Mouse (Mus musculus): ENCODE measurements around the gene Rgl3. TPM values are rescaled to one million over a fixed set of nuclear protein-coding genes. Genes with fewer than 3 reads are reported as not detected.
A peak's percentile ranks its signal among the peaks of the same experiment; 100 is the strongest.

Gene Rgl3
- total RNA-seq, 2 experiments from 2014 or later: not detected

DNA sequence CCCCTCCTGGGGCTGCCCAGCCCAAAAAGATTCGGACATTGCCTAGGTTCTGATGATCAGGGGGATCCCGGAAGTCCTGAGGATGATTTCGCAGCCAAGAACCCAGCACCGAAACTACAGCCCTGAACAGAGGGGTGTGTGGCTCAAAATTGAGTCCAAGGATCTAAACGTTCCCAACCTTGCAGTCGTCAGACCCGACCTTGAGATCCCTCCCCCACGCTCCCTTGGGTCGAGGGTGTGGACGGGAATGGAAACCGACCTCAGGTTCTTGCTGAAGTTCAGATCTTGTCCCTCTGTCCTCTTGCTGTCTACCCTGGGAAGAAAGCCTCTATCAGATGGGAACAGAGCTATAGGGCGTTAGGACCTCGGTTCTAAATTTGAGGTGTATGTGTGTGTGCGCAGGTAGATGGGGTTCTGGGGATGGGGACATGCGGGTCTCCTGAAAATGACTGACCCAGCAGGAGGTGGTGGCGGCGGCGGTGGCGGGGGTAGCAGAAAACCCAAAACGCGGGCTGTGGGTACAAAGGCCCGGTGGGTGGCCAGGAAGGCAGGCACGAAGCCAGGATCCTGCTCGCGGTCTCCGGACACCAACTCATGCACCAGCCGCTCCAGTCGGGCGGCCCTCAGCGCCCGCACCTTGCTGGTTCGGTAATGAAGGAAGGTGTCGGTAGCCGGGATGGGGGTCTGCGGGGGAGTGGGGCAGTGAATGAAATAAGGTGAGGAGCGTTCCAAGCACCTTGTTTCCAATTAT, 1.5 kb downstream of the Rgl3 start:
- ATAC-seq (replicated peaks; ENCODE audit: poor library complexity): no peak

DNA sequence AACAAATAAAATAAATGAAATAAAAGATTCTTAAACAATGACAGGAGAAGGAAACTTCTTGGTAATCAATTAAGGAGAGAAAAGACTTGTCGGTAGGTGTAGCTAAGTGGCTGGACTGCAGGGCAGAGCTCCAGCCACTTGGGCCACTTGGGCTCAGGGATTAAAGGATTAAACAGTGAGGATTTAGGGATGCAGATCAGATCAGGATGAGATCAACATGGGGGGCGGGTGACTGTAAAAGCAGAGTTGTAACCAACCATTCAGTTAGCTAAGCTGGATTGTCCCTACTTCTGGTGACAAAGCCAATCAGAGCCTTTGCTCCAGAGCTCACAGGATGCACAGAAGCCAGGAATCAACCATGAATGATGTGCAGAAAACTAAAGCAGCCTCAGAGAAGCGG, 5.3 kb downstream of the Rgl3 start:
- no peak for ATAC-seq (replicated peaks; ENCODE audit: poor library complexity)

DNA sequence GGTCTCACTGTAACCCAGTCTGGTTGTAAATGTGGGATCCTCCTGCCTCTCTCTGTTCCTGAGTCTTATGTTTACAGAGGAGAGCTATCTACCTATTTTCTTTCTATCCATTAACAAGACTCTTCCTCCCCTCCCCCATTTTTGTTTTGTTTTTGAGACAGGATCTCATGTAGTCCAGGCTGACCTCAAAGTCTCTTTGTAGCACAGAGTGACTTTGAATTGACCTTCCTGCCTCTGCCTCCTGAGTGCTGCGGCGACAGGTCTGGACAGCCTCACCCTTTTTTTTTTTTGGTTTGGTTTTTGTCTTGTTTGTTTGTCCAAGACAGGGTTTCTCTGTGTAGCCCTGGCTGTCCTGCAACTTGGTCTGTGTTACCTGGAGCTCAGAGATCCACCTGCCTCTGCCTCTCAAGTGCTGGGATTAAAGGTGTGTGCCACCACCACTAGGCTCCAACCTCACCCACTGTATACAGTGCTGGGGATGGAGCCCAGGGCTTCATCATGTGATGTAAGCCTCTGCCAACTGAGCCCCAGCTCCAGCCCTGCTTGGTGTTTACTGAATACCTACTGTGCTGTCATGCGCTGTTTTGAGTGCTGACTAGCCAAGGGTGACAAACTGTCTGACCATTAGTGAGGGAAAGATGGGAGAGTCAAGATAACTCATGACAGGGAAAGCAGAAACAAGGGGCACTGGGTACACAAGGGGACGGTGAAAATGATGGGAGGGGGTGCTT, 10.7 kb downstream of the Rgl3 start:
- ATAC-seq (replicated peaks; ENCODE audit: poor library complexity): no peak

DNA sequence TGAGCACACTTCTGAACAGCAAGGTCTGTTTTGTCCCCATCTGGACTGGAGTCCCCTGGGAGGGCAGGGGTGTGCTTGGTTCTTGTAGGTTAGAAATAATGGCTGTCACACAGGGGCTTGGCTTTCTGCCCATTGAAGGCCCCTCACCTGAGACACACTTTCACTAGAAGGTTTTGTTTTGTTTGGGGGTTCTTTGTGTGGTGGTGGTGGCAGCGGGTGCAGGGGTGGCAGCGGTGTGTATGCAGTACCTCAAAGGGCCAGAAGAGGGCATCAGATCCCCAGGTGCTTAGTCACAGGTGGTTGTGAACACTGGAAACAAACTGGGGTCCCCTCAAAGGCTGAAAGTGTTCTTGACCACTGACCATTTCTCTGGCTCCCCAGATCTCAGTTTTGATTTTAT, 11.3 kb downstream of the Rgl3 start:
- ATAC-seq (replicated peaks; ENCODE audit: poor library complexity): peak; percentile 86

DNA sequence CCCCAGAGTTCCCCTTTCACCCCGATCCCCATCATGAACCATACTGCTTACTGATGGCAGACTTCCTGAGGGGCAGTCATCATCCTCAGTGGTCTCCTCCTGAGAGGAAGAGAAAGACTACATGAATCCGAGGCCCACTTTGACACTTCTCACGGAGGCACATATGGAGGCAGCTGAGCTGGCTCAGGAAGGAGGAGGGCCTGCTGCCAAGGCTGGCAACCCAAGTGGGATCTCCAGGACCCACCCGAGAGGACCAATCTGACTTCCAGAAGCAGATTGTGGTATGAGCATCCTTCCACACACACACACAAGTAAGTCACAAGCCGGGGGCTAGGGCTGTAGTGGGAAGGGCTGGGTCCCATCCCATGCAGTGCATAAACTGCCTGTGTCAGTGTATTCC, 11.9 kb downstream of the Rgl3 start:
- ATAC-seq (replicated peaks; ENCODE audit: poor library complexity): no peak

DNA sequence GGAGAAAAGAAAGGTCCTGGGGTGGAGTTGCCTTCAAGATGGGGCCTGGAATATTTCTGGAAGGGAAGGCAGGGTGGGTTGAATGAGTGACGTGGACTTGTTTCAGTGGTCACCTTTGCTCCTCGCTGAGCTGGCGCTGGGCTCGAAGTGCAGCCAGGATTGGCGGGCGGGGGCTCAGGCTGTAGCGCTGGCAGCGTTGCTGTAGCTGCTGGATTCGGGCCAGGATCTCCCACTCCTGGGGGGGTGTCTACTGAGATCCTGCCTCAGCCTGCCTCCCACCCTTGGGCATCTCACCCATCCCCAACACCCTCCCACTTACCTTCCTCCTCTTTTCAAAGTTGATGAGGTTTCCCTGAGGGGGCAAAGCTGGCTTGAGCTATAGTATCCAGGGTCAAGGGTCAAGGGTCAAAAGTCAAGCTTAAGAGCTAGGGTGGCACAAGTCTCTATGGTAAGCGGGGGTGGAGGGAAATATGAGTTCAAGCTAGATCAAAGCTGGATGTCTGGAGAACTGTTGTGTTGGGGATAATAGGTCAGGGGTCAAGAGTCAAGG, 12.5 kb downstream of the Rgl3 start:
- no peak for ATAC-seq (replicated peaks; ENCODE audit: poor library complexity)

DNA sequence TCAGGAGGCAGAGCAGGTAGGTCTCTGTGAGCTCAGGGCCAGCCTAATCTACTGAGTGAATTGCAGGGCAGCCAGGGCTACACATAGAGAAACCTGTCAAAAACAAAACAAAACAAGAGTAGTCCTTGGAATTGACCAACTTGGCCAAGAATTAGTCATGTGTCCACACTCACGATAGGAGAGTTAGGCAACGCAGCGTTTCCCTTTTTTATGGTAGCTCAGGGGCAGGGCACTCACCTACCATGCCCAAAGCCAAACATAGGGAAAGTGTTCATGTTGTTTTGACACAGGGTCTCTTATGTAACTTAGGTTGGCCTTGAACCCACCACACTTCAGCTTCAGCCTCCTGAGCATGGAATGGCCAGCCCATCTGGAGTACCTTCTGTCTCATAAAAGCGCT, 19.9 kb downstream of the Rgl3 start:
- ATAC-seq (replicated peaks; ENCODE audit: poor library complexity): peak; percentile 64

DNA sequence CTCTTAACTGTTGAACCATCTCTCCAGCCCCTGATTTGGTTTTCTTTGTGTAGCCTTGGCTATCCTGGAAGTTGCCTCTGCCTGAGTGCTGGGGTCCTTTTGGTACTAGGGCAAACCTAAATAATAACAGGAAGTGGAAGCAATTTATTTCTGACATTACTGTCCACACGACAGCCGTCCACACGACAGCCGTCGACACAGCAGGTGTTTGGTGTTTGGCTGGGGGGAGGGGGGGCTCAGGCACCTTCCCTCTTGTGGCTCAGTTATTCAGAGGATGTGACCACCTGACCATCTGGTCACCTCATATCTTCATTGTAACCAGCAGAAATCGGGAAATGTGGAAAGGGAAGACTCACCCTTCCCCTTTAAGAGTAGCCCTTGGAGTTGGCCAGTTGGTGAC, 20.4 kb downstream of the Rgl3 start:
- ATAC-seq (replicated peaks; ENCODE audit: poor library complexity): no peak

DNA sequence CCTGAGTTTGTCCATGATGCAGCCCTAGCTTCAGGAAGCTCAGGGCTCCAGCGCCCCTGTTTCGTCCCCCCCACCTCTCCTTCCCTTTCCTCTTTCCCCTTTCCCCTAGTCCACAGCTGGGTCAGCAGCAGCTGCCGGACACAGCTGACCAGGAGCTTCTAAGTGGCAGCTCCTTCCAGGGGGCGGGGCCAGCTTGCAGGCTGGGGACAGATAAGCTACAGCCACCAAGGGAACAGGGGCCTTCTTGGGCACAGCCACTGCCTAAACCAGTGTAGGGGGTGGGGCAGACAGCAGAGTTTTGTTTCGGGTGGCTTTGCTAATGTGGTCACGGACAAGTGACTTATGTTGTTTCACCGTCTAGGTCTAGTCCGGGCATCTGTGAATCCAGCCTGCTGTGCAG, 25.8 kb downstream of the Rgl3 start, which contains the start of gene Epor:
Epor (minus strand) TSS at position 90 of the 400 bp plus-strand sequence.
- ATAC-seq (replicated peaks; ENCODE audit: poor library complexity): peak; percentile 41

DNA sequence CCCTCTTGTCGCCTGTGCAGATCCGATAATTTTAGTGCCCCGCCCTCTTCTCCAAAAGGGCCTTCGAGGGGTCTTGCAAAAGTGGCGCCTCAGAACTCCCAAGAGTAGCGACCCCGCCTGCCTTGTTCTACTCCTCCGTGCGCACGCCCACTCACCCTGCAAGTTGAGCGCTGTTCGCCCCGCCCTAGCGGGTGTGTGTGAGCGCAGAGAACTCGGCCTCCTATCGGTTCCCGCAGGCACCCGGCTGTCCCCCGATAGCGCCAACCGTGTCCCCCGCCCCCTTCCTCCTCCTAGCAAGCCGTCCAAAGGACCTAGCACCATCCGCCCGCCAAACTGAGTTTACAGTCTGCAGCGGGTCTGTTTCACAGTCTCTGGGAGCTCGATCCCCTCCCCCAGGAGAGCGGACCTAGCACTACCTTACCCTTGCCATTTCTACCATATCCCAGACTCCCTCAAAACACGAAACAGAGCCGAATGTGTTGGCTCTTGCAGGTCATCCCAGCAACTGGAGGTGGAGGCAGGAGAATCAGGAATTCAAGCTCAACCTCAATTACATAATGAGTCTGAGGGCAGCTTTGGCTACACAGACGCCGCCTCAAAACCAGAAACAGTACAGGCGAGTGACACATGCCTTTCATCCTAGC, 26.7 kb downstream of the Rgl3 start:
- peak; percentile 88 for ATAC-seq (replicated peaks; ENCODE audit: poor library complexity)

DNA sequence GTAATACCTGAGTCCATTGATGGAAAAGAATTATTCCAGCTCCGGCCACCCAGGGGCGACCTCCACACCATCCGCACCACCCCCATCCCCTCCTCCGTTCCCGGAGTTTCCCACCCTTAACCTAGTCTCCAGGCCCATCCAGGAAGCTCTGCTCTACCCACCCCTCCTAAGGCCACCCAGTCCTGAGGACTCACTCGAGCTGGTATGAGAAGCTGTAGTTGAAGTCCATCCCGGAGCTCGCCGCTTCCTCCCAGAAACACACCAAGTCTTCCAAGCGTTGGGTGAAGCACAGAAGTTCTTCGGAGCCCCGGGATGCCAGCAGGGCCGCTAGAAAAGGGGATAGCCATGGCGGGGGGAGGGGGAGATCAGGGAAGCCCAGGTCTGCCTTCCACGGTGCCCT, 27.2 kb downstream of the Rgl3 start:
- ATAC-seq (replicated peaks; ENCODE audit: poor library complexity): peak; percentile 1

DNA sequence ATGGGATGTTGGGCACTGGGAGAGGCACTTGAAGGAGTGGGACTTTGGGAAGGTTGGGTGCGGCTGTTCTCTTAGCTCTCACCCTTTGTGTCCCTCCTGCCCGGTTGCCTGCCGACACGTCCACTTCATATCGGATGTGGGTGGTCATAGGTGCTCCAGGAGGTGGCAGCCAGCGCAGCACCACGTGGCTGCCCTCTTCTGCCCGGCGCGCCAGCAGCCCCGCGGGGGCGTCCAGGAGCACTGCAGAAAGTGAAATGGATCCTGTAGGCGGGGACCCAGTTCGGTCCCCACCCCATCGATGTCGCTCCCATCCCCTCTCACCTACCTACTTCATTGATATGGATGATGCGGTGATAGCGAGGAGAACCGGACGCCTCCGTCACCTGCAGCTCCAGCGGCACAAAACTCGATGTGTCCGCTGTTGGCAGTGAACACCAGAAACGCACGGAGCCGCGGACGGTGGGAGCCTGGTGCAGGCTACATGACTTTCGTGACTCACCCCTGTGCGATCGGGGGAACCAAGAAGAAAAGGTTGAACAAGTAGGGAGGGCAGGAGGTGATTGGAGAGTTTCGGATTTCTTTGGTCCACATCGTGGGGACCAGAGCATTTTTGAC, 27.8 kb downstream of the Rgl3 start:
- peak; percentile 10; the same call in 1 of the 2 replicates for ATAC-seq (replicated peaks; ENCODE audit: poor library complexity)

DNA sequence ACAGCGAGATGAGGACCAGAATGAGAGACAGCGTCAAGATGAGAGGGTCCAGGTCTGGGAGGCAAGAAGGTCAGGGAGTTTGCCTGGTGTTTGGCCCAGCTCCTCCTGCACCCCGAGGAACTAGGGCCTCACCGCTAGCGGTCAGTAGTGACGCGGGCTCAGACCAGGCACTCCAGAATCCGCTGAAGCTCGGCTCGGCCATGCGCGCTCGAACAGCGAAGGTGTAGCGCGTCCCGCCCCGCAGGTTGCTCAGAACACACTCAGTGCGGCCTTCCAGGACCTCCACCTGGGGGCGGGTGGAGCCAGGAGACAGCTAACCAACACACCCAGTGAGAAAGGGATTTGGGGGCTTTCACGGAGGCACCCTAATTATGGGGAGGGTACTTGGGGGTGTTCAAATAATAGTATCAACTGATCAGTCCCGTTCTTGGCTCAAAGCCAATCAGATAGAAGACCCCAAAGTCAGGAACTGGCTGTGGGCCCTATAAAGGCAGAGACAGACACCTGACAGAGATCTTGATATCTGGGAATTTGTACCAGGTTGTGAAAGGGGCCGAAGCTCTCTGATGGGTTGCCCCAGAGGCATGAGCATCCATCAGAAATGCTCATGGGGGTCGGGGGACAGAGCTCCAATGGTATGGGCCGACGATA, 28.6 kb downstream of the Rgl3 start:
- no peak for ATAC-seq (replicated peaks; ENCODE audit: poor library complexity)

DNA sequence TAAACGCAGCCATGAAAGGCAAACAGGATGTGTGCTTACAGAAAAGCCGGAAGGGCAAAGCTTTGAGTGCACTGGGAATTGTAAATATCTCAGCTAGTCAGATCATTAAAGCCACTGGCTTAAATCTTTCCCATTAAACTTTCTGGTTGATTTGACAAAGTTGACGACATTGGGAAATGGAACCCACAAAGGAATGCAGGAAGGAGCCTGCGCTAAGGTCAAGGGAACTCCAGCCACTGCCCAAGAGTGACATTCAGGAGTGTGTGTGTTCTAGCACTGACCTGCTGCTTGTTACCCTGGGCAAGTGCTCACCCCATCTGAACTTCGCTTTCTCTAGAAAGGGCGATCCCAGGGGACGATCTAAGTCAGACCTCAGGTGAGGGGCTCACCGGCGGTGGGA, 29.1 kb downstream of the Rgl3 start:
- ATAC-seq (replicated peaks; ENCODE audit: poor library complexity): no peak

DNA sequence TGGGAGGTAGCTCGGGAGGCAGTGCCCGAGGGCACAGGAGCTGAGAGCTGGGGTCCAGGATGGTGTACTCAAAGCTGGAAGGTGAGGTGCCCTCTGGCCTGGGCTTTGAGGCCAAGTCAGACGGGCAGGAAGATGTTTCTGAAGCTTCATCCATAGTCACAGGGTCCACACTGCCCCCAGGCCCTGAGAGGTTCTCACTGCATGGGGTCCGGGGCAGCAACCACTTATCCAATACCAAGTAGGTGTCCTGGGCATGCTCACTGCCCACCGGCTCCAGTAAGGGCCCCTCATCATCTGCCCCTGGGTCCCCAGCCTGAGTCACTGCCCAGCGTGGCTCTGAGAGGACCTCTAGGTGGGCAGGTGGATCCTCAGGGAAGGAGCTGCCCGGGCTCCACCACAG, 30.0 kb downstream of the Rgl3 start:
- ATAC-seq (replicated peaks; ENCODE audit: poor library complexity): no peak

DNA sequence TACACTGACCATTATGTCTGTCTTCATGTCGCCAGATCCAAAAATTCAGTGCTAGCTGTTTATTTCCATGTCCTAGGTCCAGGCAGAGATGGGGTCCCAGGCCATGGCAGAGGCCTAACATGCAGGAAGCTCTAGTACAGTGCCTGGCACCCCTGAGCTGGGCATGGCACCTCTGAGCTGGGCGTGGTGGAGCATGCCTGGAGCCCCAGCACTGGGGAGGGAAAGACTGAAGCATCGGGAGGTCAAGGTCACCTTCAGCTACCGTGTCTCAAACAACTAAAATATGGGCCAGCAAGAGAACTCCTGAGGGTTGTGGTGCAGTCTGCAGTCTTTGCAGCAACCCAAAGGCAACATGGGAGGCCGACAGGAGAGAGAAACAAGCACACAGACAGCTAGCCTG, 30.9 kb downstream of the Rgl3 start:
- no peak for ATAC-seq (replicated peaks; ENCODE audit: poor library complexity)

DNA sequence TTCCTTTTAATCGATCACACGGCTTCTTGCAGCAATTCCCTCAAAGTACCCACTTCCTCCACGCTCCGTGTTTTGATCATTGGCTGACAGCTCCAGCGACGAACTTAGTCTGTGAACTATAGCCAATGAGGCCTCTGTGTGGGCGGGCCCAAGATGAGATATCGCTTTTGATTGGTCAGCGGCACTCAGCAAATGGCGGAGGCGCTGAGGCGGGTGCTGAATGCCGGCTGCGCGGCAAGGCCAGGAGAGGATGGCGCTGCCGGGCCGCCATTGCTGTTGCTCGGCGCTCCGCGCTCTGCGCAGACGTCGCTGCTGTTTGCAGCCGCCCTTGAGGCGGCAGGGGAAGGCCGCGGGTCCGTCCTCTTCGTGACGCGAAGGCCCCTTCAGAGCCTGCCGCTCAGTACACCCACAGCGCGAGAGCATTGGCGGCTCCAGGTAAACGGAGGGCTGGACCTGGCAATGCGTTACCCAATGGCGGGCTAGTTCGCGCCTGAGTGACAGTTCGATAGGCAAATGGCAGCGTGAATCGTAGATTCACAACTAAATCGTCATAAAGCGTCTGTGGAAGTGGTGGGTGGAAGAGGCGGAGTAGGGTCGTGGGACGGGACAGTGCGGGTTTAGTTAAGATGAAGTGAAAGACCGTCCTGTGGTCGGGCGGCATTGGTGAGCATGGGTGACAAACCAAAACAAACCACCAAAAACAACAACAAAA, 33.5 kb downstream of the Rgl3 start, which contains the start of gene Swsap1:
Swsap1 (plus strand) TSS at position 186 of the 712 bp plus-strand sequence.
- peak; percentile 87 for ATAC-seq (replicated peaks; ENCODE audit: poor library complexity)

DNA sequence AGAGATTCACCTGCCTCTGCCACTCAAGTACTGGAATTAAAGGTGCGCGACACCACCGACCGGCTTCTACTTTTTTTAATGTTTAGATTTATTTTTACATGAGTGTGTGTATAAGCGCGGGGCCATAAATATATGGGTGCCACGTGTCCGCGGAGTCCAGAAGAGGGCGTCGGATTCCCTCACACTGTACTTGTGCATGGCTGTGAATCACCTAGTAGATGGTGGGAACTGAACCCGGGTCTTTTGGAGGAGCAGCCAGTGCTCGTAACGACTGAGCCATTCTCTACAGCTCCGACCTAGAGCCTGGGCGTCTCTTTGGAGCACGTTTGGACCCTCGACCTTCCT, 34.0 kb downstream of the Rgl3 start:
- ATAC-seq (replicated peaks; ENCODE audit: poor library complexity): peak; percentile 45

DNA sequence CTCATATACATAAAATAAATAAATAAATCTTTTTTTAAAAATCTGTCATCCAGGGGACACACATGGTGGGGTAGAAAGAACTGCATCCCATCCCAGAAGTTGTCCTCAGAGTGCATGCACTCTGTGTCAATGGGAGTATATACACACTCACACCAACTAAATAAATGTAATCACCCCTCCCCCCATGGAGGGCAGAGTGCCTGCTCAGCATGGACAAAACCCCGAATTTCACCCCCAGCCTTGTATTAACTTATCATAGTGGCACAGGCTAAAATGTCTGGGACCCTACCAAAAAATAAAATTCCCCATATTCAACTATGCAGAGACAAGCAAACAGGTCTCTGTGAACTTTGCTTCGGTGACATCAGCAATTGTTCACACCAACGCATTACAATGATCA, 34.6 kb downstream of the Rgl3 start:
- no peak for ATAC-seq (replicated peaks; ENCODE audit: poor library complexity)

DNA sequence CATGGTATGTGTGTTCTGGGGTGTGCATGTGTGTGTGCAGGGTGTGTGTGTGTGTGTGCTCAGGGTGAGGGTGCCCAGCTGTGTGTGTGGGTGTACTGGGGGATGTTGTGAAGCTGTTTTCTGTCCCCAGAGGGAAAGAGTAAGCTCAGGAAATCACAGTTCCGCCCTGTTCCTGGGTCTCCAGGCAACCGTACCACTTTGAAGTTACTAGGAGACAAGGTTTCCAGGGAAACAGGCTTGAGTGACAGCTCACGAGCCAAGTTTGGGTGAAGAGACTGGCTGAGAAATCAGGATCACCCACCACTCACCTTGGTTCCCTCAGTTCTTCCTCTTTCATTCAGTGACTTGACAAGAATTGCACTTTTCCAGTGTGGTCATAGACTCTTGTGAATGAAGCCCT, 35.6 kb downstream of the Rgl3 start:
- no peak for ATAC-seq (replicated peaks; ENCODE audit: poor library complexity)

Measured in megakaryocyte progenitor cell, adult 5-6 weeks (primary cell).